16 mouse cellular contexts compared by ENCODE assay signal in genomic region chr8:126273066-126273465, GRCm38 (mm10). TPM values are rescaled to one million over a fixed set of nuclear protein-coding genes. Genes with fewer than 3 reads are reported as not detected.
DNase-seq lines count a peak whose midpoint lies in the region; ATAC-seq and TF ChIP-seq lines count a peak whose summit lies in the region.
"Had no signal": no experiment of that assay in that cellular context is flagged by ENCODE, and none has a peak within 500 bp of the region (broad histone marks: within the 10 kb centered on the region; RNA-seq: fewer than 3 reads in every experiment).

No protein-coding gene starts in this region.

- no peak overlapping the region for H3K4me3 ChIP-seq in cerebellum, adult 2 months (replicated peaks; ENCODE audit: insufficient read depth, low read depth, low read length)
- no peak overlapping the region for H3K4me3 ChIP-seq in left cerebral cortex, adult 2 months
- no peak overlapping the region for H3K4me3 ChIP-seq in hindbrain, embryonic 10.5 days
- H3K4me3 ChIP-seq: hindbrain, embryonic 15.5 days; liver, embryonic 12.5 days; stomach, embryonic 15.5 days had no signal

- no peaks in the 10 kb centered on the region for H3K36me3 ChIP-seq in hindbrain, embryonic 10.5 days
- H3K36me3 ChIP-seq: hindbrain, embryonic 15.5 days; liver, embryonic 12.5 days; stomach, embryonic 15.5 days had no signal

- no peaks in the 10 kb centered on the region for H3K27me3 ChIP-seq in cerebellum, adult 2 months (ENCODE audit: control insufficient read depth, insufficient read depth, low read length)
- no peaks in the 10 kb centered on the region for H3K27me3 ChIP-seq in hindbrain, embryonic 10.5 days (ENCODE audit: insufficient read depth, poor library complexity, severe bottlenecking)
- H3K27me3 ChIP-seq: hindbrain, embryonic 15.5 days; liver, embryonic 12.5 days; stomach, embryonic 15.5 days had no signal

- no peak for ATAC-seq in megakaryocyte-erythroid progenitor cell, adult 5-6 weeks (replicated peaks; ENCODE audit: low FRiP score, low TSS enrichment, poor library complexity, severe bottlenecking)
- ATAC-seq: liver, embryonic 12.5 days had no signal

- DNase-seq in layer of hippocampus, adult 11-12 months (ENCODE audit: low spot score), result peak; percentile 58
- DNase-seq in layer of hippocampus, postnatal 25 days (ENCODE audit: extremely low spot score in 1 of 2, low spot score in 1 of 2), result no peak
- peak; percentile 64 to 78 for DNase-seq in cerebellum, adult 2 months
- DNase-seq in frontal cortex, postnatal 14 days (ENCODE audit: low spot score in 2 of 2), result peak; percentile 20 to 52
- DNase-seq in left cerebral cortex, adult 2 months (ENCODE audit: extremely low spot score in 1 of 2, low spot score in 2 of 2), result peak in 1 of 2 experiments; percentile 35
- no peak for DNase-seq in kidney, postnatal 4 days
- no peak for DNase-seq in hindbrain, embryonic 10.5 days (ENCODE audit: low spot score)
- DNase-seq: embryo, embryonic 11 days; kidney, adult 2 months; midbrain, embryonic 14.5 days; thymus, postnatal 4 days had no signal

- WGBS in cerebellum, adult 2 months, result 12% methylated on average over 4 of the region's 4 CpGs
- 74% methylated on average over 4 of the region's 4 CpGs for WGBS in hindbrain, embryonic 10.5 days

- no peak for TF ChIP-seq CTCF in cerebellum, adult 2 months (IDR thresholded peaks at IDR 0.05; ENCODE audit: borderline replicate concordance, insufficient read depth, low read depth, low read length)
- TF ChIP-seq CTCF in left cerebral cortex, adult 2 months (IDR thresholded peaks at IDR 0.05), result no peak

- intact Hi-C loops in left cerebral cortex, adult 2 months (cut with DNase I), result loop anchor here (2.0 kb wide), 1 partner anchor 54 kb away; no protein-coding TSS in a partner anchor

- no peak for TF ChIP-seq POLR2A in cerebellum, adult 2 months (IDR thresholded peaks at IDR 0.05; ENCODE audit: borderline replicate concordance, insufficient read depth, low read length)

- no peak overlapping the region for H3K27ac ChIP-seq in cerebellum, adult 2 months (ENCODE audit: insufficient read depth, low read length)
- H3K27ac ChIP-seq in left cerebral cortex, adult 2 months, result peak overlapping the region; percentile 61
- H3K27ac ChIP-seq in hindbrain, embryonic 10.5 days, result no peak overlapping the region
- H3K27ac ChIP-seq: hindbrain, embryonic 15.5 days; liver, embryonic 12.5 days; stomach, embryonic 15.5 days had no signal

- peaks cover 35% of the 10 kb centered on the region for H3K4me1 ChIP-seq in cerebellum, adult 2 months (ENCODE audit: control insufficient read depth, insufficient read depth, low read length)
- no peaks in the 10 kb centered on the region for H3K4me1 ChIP-seq in hindbrain, embryonic 10.5 days (replicated peaks)
- H3K4me1 ChIP-seq: hindbrain, embryonic 15.5 days; liver, embryonic 12.5 days; stomach, embryonic 15.5 days had no signal

- H3K9me3 ChIP-seq in hindbrain, embryonic 10.5 days, result no peaks in the 10 kb centered on the region
- H3K9me3 ChIP-seq: hindbrain, embryonic 15.5 days; liver, embryonic 12.5 days; stomach, embryonic 15.5 days had no signal

RNA-seq across cellular contexts. Expression of gene Slc35f3, which starts 25.3 kb away (rescaled TPM):
- 10 to 100 TPM; 35.2 to 40.7 TPM for total RNA-seq in layer of hippocampus, postnatal 25 days (2021)
- polyA plus RNA-seq in cerebellum, adult 2 months (2012; rRNA removed), result 15.8 and 17.7 TPM in 2 replicates
- 10 to 100 TPM; 36.9 to 42.5 TPM for total RNA-seq in left cerebral cortex, adult 2 months (2021)
- total RNA-seq in megakaryocyte-erythroid progenitor cell, adult 5-6 weeks (2014; fragmentation: Nextera tagmentation), result not detected in 2 replicates
- total RNA-seq in megakaryocyte-erythroid progenitor cell, adult 5-6 weeks (2017), result not detected in 2 replicates
- polyA plus RNA-seq in hindbrain, embryonic 10.5 days (2016; fragmentation: Nextera tagmentation; extraction: Ambion mirVana), result 0.06 and 0.10 TPM in 2 replicates
- polyA plus RNA-seq: liver, embryonic 12.5 days; small intestine, adult 2 months had no signal

Comparison
In these comparisons a context has a peak if more than half of its experiments do, and no peak if none do; other contexts are left out.
1. DNase-seq: peak in layer of hippocampus, adult 11-12 months (single experiment), cerebellum, adult 2 months (2 of 2) and frontal cortex, postnatal 14 days (2 of 2); none in layer of hippocampus, postnatal 25 days (0 of 2), kidney, postnatal 4 days (0 of 2) and hindbrain, embryonic 10.5 days (single experiment).
2. RNA of gene Slc35f3, which starts 25.3 kb away (total RNA-seq): 36.9 to 42.5 TPM in left cerebral cortex, adult 2 months and 35.2 to 40.7 TPM in layer of hippocampus, postnatal 25 days; not detected in megakaryocyte-erythroid progenitor cell, adult 5-6 weeks; every median in the first group is over 10 times any median in the second.